Mouse (Mus musculus) ovary, postnatal 10 days (tissue): ENCODE results near the gene Emp1.

ENCODE experiments used
- DNase-seq: peaks from one replicate; pipeline ENCODE4 v3.0.0; 2022; ENCODE audit warnings: low spot score

The Emp1 gene

GRCm38 (mm10) chr6:135364041-135364745 is 1.8 kb downstream of the Emp1 start:
- DNase-seq = no peak

GRCm38 (mm10) chr6:135364891-135365301 is 2.6 kb downstream of the Emp1 start:
- DNase-seq = peak; percentile 54

- DNase-seq = no peak
Measured at GRCm38 (mm10) chr6:135365614-135366013, 3.3 kb downstream of the Emp1 start.

GRCm38 (mm10) chr6:135368230-135368629 is 5.9 kb downstream of the Emp1 start:
- no peak for DNase-seq

- DNase-seq = no peak
Measured at GRCm38 (mm10) chr6:135369551-135369968, 7.2 kb downstream of the Emp1 start.

- no peak for DNase-seq
Measured at GRCm38 (mm10) chr6:135370954-135371353, 8.6 kb downstream of the Emp1 start.

GRCm38 (mm10) chr6:135373357-135373756 is 11.0 kb downstream of the Emp1 start:
- DNase-seq = no peak

GRCm38 (mm10) chr6:135375818-135376217 is 13.5 kb downstream of the Emp1 start:
- no peak for DNase-seq

GRCm38 (mm10) chr6:135376248-135376647 is 13.9 kb downstream of the Emp1 start:
- DNase-seq = no peak

GRCm38 (mm10) chr6:135377583-135378319 is 15.4 kb downstream of the Emp1 start:
- no peak for DNase-seq

- no peak for DNase-seq
Measured at GRCm38 (mm10) chr6:135383919-135384318, 21.6 kb downstream of the Emp1 start.

GRCm38 (mm10) chr6:135385738-135386459 is 23.6 kb downstream of the Emp1 start:
- no peak for DNase-seq

- DNase-seq = no peak
Measured at GRCm38 (mm10) chr6:135387653-135388052, 25.3 kb downstream of the Emp1 start.

- no peak for DNase-seq
Measured at GRCm38 (mm10) chr6:135388711-135389110, 26.4 kb downstream of the Emp1 start.

GRCm38 (mm10) chr6:135390398-135390797 is 28.1 kb downstream of the Emp1 start:
- no peak for DNase-seq

GRCm38 (mm10) chr6:135395375-135395774 is 33.0 kb downstream of the Emp1 start:
- DNase-seq = no peak

- DNase-seq = no peak
Measured at GRCm38 (mm10) chr6:135397089-135397488, 34.7 kb downstream of the Emp1 start.

- DNase-seq = no peak
Measured at GRCm38 (mm10) chr6:135397788-135398187, 35.4 kb downstream of the Emp1 start.

- no peak for DNase-seq
Measured at GRCm38 (mm10) chr6:135398801-135399200, 36.5 kb downstream of the Emp1 start.

GRCm38 (mm10) chr6:135400306-135400705 is 38.0 kb downstream of the Emp1 start:
- DNase-seq = peak; percentile 17

- DNase-seq = no peak
Measured at GRCm38 (mm10) chr6:135405093-135405492, 42.7 kb downstream of the Emp1 start.

GRCm38 (mm10) chr6:135407323-135407722 is 45.0 kb downstream of the Emp1 start:
- no peak for DNase-seq
